Mouse (Mus musculus) liver, embryonic 11.5 days (tissue): ENCODE results near the gene Vmn1r32. TPM values are rescaled to one million over a fixed set of nuclear protein-coding genes. Genes with fewer than 3 reads are reported as not detected.

Source experiments
- ATAC-seq: fragments of 200-750 bp; cut with Nextera tagmentation; replicated peaks from 2 replicates; pipeline ENCODE4 v1.8.0; 2017; ENCODE audit warnings: moderate number of reproducible peaks, mild to moderate bottlenecking, moderate TSS enrichment, moderate library complexity; ENCODE audit not compliant: low FRiP score
- DNase-seq: peaks from one replicate; pipeline ENCODE4 v3.0.0-alpha.2; 2017; ENCODE audit warnings: low spot score
- H3K27ac ChIP-seq: fragments of 300-500 bp; sonication (generic); 2 replicates; pipeline ENCODE4 v1.5.1; 2014; ENCODE audit warnings: mild to moderate bottlenecking, low read depth, low read length, control low read depth
- H3K27me3 ChIP-seq: fragments of 300-500 bp; sonication (generic); replicated peaks from 2 replicates; pipeline ENCODE4 v1.6.1; 2014; ENCODE audit warnings: low read length, mixed read lengths; ENCODE audit not compliant: control insufficient read depth, insufficient read depth
- H3K36me3 ChIP-seq: fragments of 300-500 bp; sonication (generic); 2 replicates; pipeline ENCODE4 v1.6.1; 2014; ENCODE audit warnings: mild to moderate bottlenecking, low read length, moderate library complexity, mixed read lengths; ENCODE audit not compliant: control insufficient read depth, insufficient read depth
- H3K4me1 ChIP-seq: fragments of 300-500 bp; sonication (generic); replicated peaks from 2 replicates; pipeline ENCODE4 v1.6.1; 2014; ENCODE audit warnings: low read length, mixed read lengths; ENCODE audit not compliant: control insufficient read depth, insufficient read depth
- H3K4me2 ChIP-seq: fragments of 300-500 bp; sonication (generic); 2 replicates; pipeline ENCODE4 v1.6.1; 2014; ENCODE audit warnings: mild to moderate bottlenecking, control low read depth, moderate library complexity
- H3K4me3 ChIP-seq: fragments of 300-500 bp; sonication (generic); 2 replicates; pipeline ENCODE4 v1.5.1; 2014; ENCODE audit warnings: low read depth, low read length, control low read depth
- H3K9ac ChIP-seq: fragments of 300-500 bp; sonication (generic); 2 replicates; pipeline ENCODE4 v1.6.1; 2014; ENCODE audit warnings: low read depth, low read length, control low read depth
- H3K9me3 ChIP-seq: fragments of 300-500 bp; sonication (generic); 2 replicates; pipeline ENCODE4 v1.6.1; 2016; ENCODE audit warnings: low read length, inconsistent platforms, mixed read lengths; ENCODE audit not compliant: control insufficient read depth
- WGBS: fragments of 180-500 bp; shearing (Covaris S2); extraction: QIAGEN DNeasy Blood & Tissue Kit; methylation state at CpG from one replicate; pipeline ENCODE4 v1.1.7; 2014; 5-methylcytosine and 5-hydroxymethylcytosine counted together
- polyA plus RNA-seq: library from polyadenylated mRNA; unstranded; fragments of >200 nt; fragmentation: Nextera tagmentation; extraction: Ambion mirVana; gene quantifications from 2 replicates; pipeline ENCODE4 v1.2.1, GENCODE M21; 2014

Vmn1r32 gene
- 0.09 TPM in 1 of 2 replicates, not detected in the other for polyA plus RNA-seq

DNA sequence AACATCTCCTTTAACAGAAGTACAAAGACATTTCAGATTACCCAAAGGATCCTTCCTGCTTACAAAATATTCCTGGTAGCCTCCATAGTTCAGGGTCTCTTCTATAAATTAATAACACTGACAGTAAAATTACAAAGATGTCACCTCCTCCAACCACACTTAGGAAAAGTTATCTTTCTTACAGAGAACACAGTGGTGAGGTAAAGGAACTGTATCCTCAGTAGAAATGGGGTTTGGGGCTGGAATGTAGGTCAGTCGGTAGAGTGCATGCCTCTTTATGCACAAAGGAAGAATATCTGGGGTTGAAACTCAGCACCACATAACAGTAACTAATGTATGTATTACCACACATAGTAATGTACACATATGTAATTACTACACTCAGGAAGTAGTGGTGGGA, at the start of gene Vmn1r32:
Vmn1r32 (minus strand) TSS at position 101 of the 400 bp plus-strand sequence.
- ATAC-seq = no peak
- no peak within 1 kb of the TSS for H3K27ac ChIP-seq
- no peak within 1 kb of the TSS for H3K9ac ChIP-seq
- no peaks in the 10 kb centered on the region for H3K27me3 ChIP-seq
- DNase-seq = no peak
- H3K36me3 ChIP-seq = no peaks in the 10 kb centered on the region
- 86% methylated on average over 1 of the region's 1 CpGs for whole genome bisulfite sequencing
- no peak within 1 kb of the TSS for H3K4me3 ChIP-seq
- no peaks in the 10 kb centered on the region for H3K4me1 ChIP-seq
- H3K9me3 ChIP-seq = no peaks in the 10 kb centered on the region
- no peak within 1 kb of the TSS for H3K4me2 ChIP-seq

DNA sequence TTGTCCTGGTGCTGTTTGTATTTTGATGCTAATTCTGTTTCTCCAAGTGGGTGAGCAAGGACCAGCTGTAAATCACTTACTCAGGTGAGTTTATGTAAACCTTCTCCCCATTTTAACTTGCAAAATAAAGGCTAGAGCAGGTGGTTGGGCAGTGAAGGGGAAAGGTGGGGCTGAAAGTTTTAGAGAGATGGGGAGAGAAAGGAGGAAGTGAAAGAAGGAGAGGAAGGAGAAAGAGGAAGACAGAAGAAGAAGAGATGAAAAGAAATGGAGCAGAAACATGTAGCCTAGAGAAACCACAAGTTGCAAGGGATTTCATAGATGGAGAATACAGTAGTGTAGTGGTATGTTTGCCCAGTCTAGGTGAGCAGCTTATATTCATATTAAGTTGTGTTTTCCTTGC, 35.9 kb upstream of the Vmn1r32 start:
- H3K4me2 ChIP-seq = no peak overlapping the region
- DNase-seq = no peak
- no peaks in the 10 kb centered on the region for H3K4me1 ChIP-seq
- H3K27me3 ChIP-seq = no peaks in the 10 kb centered on the region
- H3K9me3 ChIP-seq = no peaks in the 10 kb centered on the region
- ATAC-seq = no peak
- H3K9ac ChIP-seq = no peak overlapping the region
- no peak overlapping the region for H3K27ac ChIP-seq
- H3K4me3 ChIP-seq = no peak overlapping the region
- H3K36me3 ChIP-seq = no peaks in the 10 kb centered on the region

DNA sequence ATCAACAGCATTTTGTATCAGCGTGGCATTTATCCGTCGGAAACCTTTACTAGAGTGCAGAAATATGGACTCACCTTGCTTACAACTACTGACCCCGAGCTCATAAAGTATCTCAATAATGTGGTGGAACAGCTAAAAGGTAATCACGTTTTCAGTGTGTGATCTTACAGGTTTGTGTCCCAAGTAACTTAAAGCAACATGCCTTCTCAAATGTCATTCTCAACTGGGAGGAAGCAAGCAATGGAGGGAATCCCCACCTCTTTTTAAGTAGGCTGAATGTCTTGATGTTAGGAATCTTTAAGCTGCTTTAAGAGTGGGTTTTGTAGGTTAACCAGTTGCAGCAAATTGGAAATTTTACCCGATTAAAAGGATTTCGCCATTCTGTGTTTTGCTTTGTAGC, 23.9 kb downstream of the Vmn1r32 start:
- WGBS = 11% methylated on average over 7 of the region's 7 CpGs
- no peak for ATAC-seq
- no peak for DNase-seq

DNA sequence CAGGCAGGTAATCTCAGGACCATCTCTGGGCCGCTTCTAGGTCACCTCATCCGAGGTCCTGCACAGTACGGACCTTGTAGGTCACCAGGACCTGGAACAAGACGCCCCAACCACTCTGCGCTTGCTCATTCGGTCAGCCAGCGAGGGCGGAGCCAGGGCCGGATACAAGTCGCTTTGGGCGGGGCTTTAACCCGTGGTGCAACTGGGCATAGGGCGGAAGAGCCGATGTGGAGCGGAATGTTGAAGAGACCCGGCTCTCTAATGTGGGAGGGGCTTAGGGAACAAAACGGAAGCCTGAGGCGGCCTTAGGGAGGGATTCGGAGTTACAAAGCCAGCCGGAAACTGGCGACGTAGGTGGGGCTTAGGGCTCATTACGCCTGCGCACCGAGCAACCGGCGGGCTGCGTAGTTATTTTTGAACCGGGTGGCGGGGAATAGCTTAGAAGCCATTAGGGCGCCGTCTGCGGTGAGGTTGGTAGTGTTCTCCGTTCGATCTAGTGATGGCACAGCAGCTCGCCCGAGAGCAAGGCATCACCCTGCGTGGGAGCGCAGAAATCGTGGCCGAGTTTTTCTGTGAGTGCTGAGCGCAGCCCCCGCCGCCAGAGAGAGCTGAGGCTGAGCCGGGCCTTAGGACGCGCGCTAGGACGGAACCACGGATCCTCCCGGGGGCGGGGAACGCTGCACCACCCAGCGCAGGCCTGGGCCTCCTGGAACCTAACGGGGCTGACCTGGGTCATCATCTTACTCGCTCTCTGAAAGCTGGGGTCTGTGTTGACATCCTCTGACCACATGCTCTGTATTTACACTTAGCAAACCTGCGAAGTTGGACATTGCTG, 24.7 kb downstream of the Vmn1r32 start, which contains the start of gene Mad2l1:
Mad2l1 (plus strand) TSS at position 363 of the 835 bp plus-strand sequence.
- H3K9ac ChIP-seq = peak within 1 kb of the TSS; percentile 79
- peak within 1 kb of the TSS; percentile 90 for H3K27ac ChIP-seq
- no peaks in the 10 kb centered on the region for H3K27me3 ChIP-seq
- peak within 1 kb of the TSS; percentile 81 for H3K4me2 ChIP-seq
- no peaks in the 10 kb centered on the region for H3K9me3 ChIP-seq
- H3K4me3 ChIP-seq = peak within 1 kb of the TSS; percentile 81
- under 1% methylated on average over 57 of the region's 57 CpGs for WGBS
- ATAC-seq (peak; percentile 98), DNase-seq (peak; percentile 93)
- H3K4me1 ChIP-seq = peaks cover 5% of the 10 kb centered on the region; the same call in 1 of the 2 replicates
- peaks cover 12% of the 10 kb centered on the region for H3K36me3 ChIP-seq

More for the DNA sequence above, 23.9 kb downstream of the Vmn1r32 start:
- Histone ChIP-seq H3K4me1 (peaks cover 5% of the 10 kb centered on the region; the same call in 1 of the 2 replicates), H3K4me2 (peak overlapping the region; percentile 81), H3K9me3 (no peaks in the 10 kb centered on the region), H3K4me3 (peak overlapping the region; percentile 81), H3K36me3 (peaks cover 14% of the 10 kb centered on the region), H3K27ac (peak overlapping the region; percentile 90), H3K27me3 (no peaks in the 10 kb centered on the region), H3K9ac (peak overlapping the region; percentile 79)

DNA sequence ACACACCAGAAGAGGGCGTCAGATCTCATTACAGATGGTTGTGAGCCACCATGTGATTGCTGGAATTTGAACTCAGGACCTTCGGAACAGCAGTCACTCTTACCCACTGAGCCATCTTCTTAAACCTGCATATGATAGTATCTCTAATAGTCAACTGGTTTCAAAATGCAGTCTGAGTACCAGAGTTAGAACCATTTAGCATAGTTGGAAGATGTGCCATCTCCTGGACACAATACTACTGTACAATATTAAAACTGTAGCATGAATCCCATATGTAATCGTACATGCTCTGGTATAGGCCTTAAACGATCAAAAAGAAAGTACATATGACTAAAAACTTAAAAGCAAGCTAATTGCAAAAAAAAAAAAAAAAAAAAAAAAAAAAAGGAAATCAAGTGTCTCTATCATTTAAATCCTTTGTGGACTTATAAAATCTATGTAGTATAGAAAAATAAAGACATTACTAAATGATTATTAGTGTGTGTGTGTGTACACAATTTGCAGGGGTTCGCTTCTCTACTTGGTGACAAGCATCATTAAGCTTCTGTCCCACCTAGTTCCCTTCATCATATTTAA, 25.4 kb downstream of the Vmn1r32 start:
- ATAC-seq = no peak
- WGBS = 66% methylated on average over 5 of the region's 5 CpGs
- H3K27me3 ChIP-seq = no peaks in the 10 kb centered on the region

DNA sequence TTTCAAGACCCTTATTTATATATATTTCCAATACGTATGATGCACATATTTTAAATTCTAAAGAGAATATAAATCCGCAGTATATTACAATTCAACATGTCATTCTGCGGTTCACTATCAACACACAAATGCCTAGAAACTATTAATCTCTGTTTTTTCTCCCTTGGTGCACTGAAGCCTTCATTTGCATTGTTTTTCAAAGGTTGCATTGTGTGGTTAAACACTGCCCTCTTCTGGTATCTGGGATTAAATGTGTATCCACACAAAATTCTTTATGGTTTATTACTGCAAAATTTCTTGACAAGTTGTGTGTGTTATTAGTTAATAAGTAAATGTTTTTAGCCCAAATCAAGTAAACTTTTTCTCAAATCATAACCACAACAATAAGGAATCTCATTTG, 26.7 kb downstream of the Vmn1r32 start:
- 37% methylated on average over 3 of the region's 3 CpGs for WGBS
- no peak for DNase-seq

More for the DNA sequence above, 25.4 kb downstream of the Vmn1r32 start:
- Histone ChIP-seq H3K4me3 (peak overlapping the region; percentile 81), H3K36me3 (peaks cover 5% of the 10 kb centered on the region), H3K27ac (peak overlapping the region; percentile 90; the same call in 1 of the 2 replicates), H3K4me1 (peaks cover 5% of the 10 kb centered on the region; the same call in 1 of the 2 replicates), H3K9me3 (no peaks in the 10 kb centered on the region), H3K9ac (peak overlapping the region; percentile 59; the same call in 1 of the 2 replicates), H3K4me2 (peak overlapping the region; percentile 81)
- no peak for DNase-seq

DNA sequence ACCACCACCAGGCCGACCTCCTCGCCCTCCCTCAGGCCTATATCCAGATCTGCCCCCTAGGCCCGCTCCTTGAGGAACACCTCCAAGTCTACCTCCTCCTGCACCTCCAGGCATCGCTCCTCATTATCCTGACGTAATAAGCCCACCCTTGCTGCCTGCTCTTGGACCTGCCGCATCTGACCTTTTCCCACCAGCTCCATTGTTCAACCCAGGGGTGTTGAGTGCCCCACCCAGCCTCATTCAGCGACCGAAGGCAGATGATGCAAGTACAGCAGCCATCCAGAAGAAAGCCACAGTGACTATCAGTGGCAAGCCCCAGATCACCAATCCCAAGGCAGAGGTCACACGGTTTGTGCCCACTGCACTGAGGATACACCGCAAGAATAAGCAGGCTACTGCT, 31.5 kb downstream of the Vmn1r32 start:
- DNase-seq = no peak
- H3K9me3 ChIP-seq = no peaks in the 10 kb centered on the region
- H3K27ac ChIP-seq = no peak overlapping the region
- no peaks in the 10 kb centered on the region for H3K4me1 ChIP-seq
- ATAC-seq = no peak
- no peaks in the 10 kb centered on the region for H3K27me3 ChIP-seq
- no peaks in the 10 kb centered on the region for H3K36me3 ChIP-seq
- no peak overlapping the region for H3K4me2 ChIP-seq
- WGBS = 88% methylated on average over 10 of the region's 10 CpGs
- no peak overlapping the region for H3K9ac ChIP-seq
- no peak overlapping the region for H3K4me3 ChIP-seq

More for the DNA sequence above, 26.7 kb downstream of the Vmn1r32 start:
- Histone ChIP-seq H3K9me3 (no peaks in the 10 kb centered on the region), H3K9ac (no peak overlapping the region), H3K36me3 (peaks cover 2% of the 10 kb centered on the region; the same call in 1 of the 2 replicates), H3K4me2 (no peak overlapping the region), H3K4me3 (no peak overlapping the region), H3K27me3 (no peaks in the 10 kb centered on the region), H3K27ac (no peak overlapping the region), H3K4me1 (peaks cover 5% of the 10 kb centered on the region; the same call in 1 of the 2 replicates)
- no peak for ATAC-seq

DNA sequence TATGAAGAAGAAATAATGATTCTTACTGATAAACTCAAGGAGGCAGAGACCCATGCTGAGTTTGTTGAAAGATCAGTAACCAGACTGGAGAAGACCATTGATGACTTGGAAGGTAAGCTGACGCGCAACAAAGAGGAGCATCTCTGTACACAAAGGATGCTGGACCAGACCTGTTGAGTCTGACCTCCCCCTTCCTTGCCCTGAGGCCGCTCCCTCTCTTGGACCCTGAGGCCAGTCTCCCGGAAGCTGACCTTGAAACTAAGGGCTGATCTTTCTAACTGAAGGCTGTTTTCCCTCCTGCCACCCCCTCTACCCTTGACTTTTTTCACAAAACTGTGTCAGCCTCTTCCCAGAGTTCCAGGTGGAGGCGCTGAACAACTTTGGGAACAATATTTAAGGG, 43.5 kb downstream of the Vmn1r32 start:
- Histone ChIP-seq H3K4me1 (no peaks in the 10 kb centered on the region), H3K36me3 (no peaks in the 10 kb centered on the region), H3K4me3 (no peak overlapping the region), H3K4me2 (no peak overlapping the region), H3K27ac (no peak overlapping the region), H3K9me3 (no peaks in the 10 kb centered on the region), H3K9ac (no peak overlapping the region), H3K27me3 (no peaks in the 10 kb centered on the region)
- 88% methylated on average over 5 of the region's 5 CpGs for WGBS
- no peak for ATAC-seq
- DNase-seq = no peak
